In the genomic region with DNA sequence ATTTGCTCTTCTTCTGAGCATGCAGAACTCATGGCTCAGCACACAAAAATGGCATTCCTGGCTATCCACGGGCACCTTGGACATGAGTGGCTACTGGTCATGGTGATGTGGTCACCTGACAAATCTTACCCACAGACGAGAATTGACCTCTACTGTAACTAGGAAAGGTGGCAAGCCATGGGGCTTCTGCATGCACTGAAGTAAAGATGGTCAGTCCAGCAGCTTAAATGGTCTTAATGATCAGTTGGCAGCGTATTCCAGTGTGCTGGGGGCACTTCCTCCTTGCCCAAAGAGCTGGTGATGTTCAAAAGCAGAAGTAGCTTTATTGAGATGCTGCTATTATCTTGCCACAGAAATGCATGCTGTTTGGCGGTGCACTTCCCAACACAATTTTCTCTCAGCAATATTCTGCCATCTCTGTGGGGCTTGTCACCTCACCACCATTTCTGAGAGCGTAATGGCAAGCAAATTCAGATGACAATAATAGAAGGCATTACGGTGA, we compare ENCODE assay signal across 23 mouse cellular contexts.
DNase-seq lines count a peak whose midpoint lies in the region; ATAC-seq and TF ChIP-seq lines count a peak whose summit lies in the region.
"Had no signal": no experiment of that assay in that cellular context is flagged by ENCODE, and none has a peak within 500 bp of the region (broad histone marks: within the 10 kb centered on the region; RNA-seq: fewer than 3 reads in every experiment).

No protein-coding gene starts in this region.

- no peak overlapping the region for H3K4me2 ChIP-seq in neural tube, embryonic 13.5 days
- no peak overlapping the region for H3K4me2 ChIP-seq in neural tube, embryonic 15.5 days
- H3K4me2 ChIP-seq: embryonic facial prominence, embryonic 15.5 days; heart, embryonic 12.5 days; hindbrain, embryonic 15.5 days had no signal

- H3K9me3 ChIP-seq in neural tube, embryonic 13.5 days, result no peaks in the 10 kb centered on the region
- H3K9me3 ChIP-seq in neural tube, embryonic 15.5 days (replicated peaks), result no peaks in the 10 kb centered on the region
- H3K9me3 ChIP-seq: embryonic facial prominence, embryonic 15.5 days; forebrain, embryonic 10.5 days; heart, embryonic 12.5 days; hindbrain, embryonic 15.5 days had no signal

- WGBS in heart, adult 2 months, result 89% methylated on average over 6 of the region's 6 CpGs
- WGBS in neural tube, embryonic 13.5 days, result 94% methylated on average over 6 of the region's 6 CpGs
- 95% methylated on average over 6 of the region's 6 CpGs for WGBS in neural tube, embryonic 15.5 days

- peaks cover 53% of the 10 kb centered on the region for H3K36me3 ChIP-seq in heart, adult 2 months (ENCODE audit: control insufficient read depth, insufficient read depth, low read length)
- H3K36me3 ChIP-seq in neural tube, embryonic 13.5 days, result peaks cover 29% of the 10 kb centered on the region
- peaks cover 4% of the 10 kb centered on the region for H3K36me3 ChIP-seq in neural tube, embryonic 15.5 days
- no peaks in the 10 kb centered on the region for H3K36me3 ChIP-seq in splenic B cell, adult 2 months (ENCODE audit: control insufficient read depth, insufficient read depth, low read length, poor library complexity, severe bottlenecking)
- H3K36me3 ChIP-seq: embryonic facial prominence, embryonic 15.5 days; hindbrain, embryonic 15.5 days had no signal

- intact Hi-C loops in heart, adult 2 months (cut with DNase I), result no loop called here

- H3K27me3 ChIP-seq in heart, adult 2 months (ENCODE audit: control insufficient read depth, insufficient read depth, low read length), result no peaks in the 10 kb centered on the region
- H3K27me3 ChIP-seq in neural tube, embryonic 13.5 days, result no peaks in the 10 kb centered on the region
- H3K27me3 ChIP-seq in neural tube, embryonic 15.5 days (replicated peaks), result no peaks in the 10 kb centered on the region
- no peaks in the 10 kb centered on the region for H3K27me3 ChIP-seq in splenic B cell, adult 2 months (ENCODE audit: control insufficient read depth, insufficient read depth, low read length, poor library complexity, severe bottlenecking)
- H3K27me3 ChIP-seq: CH12.LX; embryonic facial prominence, embryonic 15.5 days; heart, embryonic 12.5 days; hindbrain, embryonic 15.5 days had no signal

- no peak overlapping the region for H3K9ac ChIP-seq in heart, adult 2 months (ENCODE audit: low read depth, low read length)
- H3K9ac ChIP-seq in neural tube, embryonic 13.5 days, result no peak overlapping the region
- no peak overlapping the region for H3K9ac ChIP-seq in neural tube, embryonic 15.5 days (replicated peaks)
- H3K9ac ChIP-seq: embryonic facial prominence, embryonic 15.5 days; heart, embryonic 12.5 days; hindbrain, embryonic 15.5 days had no signal

- no peak for TF ChIP-seq POLR2A in heart, adult 2 months (IDR thresholded peaks at IDR 0.05; ENCODE audit: insufficient read depth, low read depth, low read length)

- TF ChIP-seq EP300 in heart, adult 2 months (IDR thresholded peaks at IDR 0.05; ENCODE audit: insufficient read depth, low read depth, low read length), result no peak

- 0 out of 2 replicates have a peak, but pooled peaks cover 2% of the 10 kb centered on the region for H3K79me2 ChIP-seq in heart, adult 2 months (replicated peaks; ENCODE audit: control insufficient read depth, insufficient read depth, low read length)

- no peak for TF ChIP-seq CTCF in heart, adult 2 months (IDR thresholded peaks at IDR 0.05)

- peak; percentile 92 for DNase-seq in heart, adult 11 months
- DNase-seq in heart, adult 2 months, result no peak
- peak; percentile 32 for DNase-seq in splenic B cell, adult 2 months (ENCODE audit: low read depth, low spot score)
- DNase-seq in MN1 (ENCODE audit: low spot score), result no peak
- no peak for DNase-seq in embryo, embryonic 9.5 days (ENCODE audit: extremely low spot score)
- DNase-seq: adrenal gland, postnatal 14 days; cerebellum, adult 11-12 months; cerebellum, adult 9-10 months; cerebellum, postnatal 25 days; gastrocnemius, postnatal 14 days; heart, adult 18-20 months; heart, postnatal 36 days had no signal

- H3K4me3 ChIP-seq in heart, adult 2 months, result no peak overlapping the region
- no peak overlapping the region for H3K4me3 ChIP-seq in neural tube, embryonic 13.5 days
- H3K4me3 ChIP-seq in neural tube, embryonic 15.5 days (replicated peaks), result no peak overlapping the region
- H3K4me3 ChIP-seq: embryonic facial prominence, embryonic 15.5 days; erythroblast, embryonic 14.5 days; forebrain, embryonic 10.5 days; heart, embryonic 12.5 days; hindbrain, embryonic 15.5 days had no signal

- ATAC-seq in neural tube, embryonic 13.5 days (ENCODE audit: low read depth), result no peak
- ATAC-seq in neural tube, embryonic 15.5 days (ENCODE audit: low FRiP score), result no peak
- ATAC-seq in megakaryocyte, adult 5-6 weeks (ENCODE audit: poor library complexity, severe bottlenecking), result peak; percentile 92
- ATAC-seq: forebrain, embryonic 14.5 days; intestine, embryonic 16.5 days had no signal

- H3K27ac ChIP-seq in heart, adult 2 months, result no peak overlapping the region; the same call in 1 of the 2 replicates
- H3K27ac ChIP-seq in neural tube, embryonic 13.5 days (replicated peaks), result 0 out of 2 replicates have a peak overlapping the region, but pooled peaks have one; percentile 33
- H3K27ac ChIP-seq in neural tube, embryonic 15.5 days (replicated peaks), result no peak overlapping the region
- H3K27ac ChIP-seq: forebrain, embryonic 10.5 days; hindbrain, embryonic 15.5 days had no signal

- H3K4me1 ChIP-seq in heart, adult 2 months (ENCODE audit: control insufficient read depth, insufficient read depth, low read length), result peaks cover 29% of the 10 kb centered on the region
- H3K4me1 ChIP-seq in neural tube, embryonic 13.5 days (replicated peaks), result peaks cover 55% of the 10 kb centered on the region
- H3K4me1 ChIP-seq in neural tube, embryonic 15.5 days, result peaks cover 32% of the 10 kb centered on the region

Comparison
In these comparisons a context has a peak if more than half of its experiments do, and no peak if none do; other contexts are left out.
1. DNase-seq: peak in heart, adult 11 months (single experiment) and splenic B cell, adult 2 months (single experiment); none in heart, adult 2 months (0 of 2), MN1 (single experiment) and embryo, embryonic 9.5 days (single experiment).